Comparison of ENCODE assay signal across 31 mouse cellular contexts in genomic region chr1:160460346-160460745, GRCm38 (mm10).
"Had no signal": no experiment of that assay in that cellular context is flagged by ENCODE, and none has a peak within 500 bp of the region (broad histone marks: within the 10 kb centered on the region; RNA-seq: fewer than 3 reads in every experiment).

No protein-coding gene starts in this region.

- H3K4me3 ChIP-seq: limb, embryonic 10.5 days; limb, embryonic 12.5 days; limb, embryonic 13.5 days; limb, embryonic 15.5 days; liver, embryonic 12.5 days; liver, embryonic 13.5 days; liver, embryonic 15.5 days; lung, embryonic 15.5 days; megakaryocyte, embryonic 14.5 days; midbrain, embryonic 10.5 days; midbrain, embryonic 12.5 days; midbrain, embryonic 13.5 days; midbrain, embryonic 15.5 days; myocyte had no signal

- H3K4me1 ChIP-seq: limb, embryonic 10.5 days; limb, embryonic 12.5 days; limb, embryonic 13.5 days; limb, embryonic 15.5 days; liver, embryonic 12.5 days; liver, embryonic 13.5 days; liver, embryonic 15.5 days; midbrain, embryonic 10.5 days; midbrain, embryonic 12.5 days; midbrain, embryonic 13.5 days; midbrain, embryonic 15.5 days had no signal

- H3K9me3 ChIP-seq: limb, embryonic 10.5 days; limb, embryonic 12.5 days; limb, embryonic 13.5 days; limb, embryonic 15.5 days; liver, embryonic 12.5 days; liver, embryonic 13.5 days; liver, embryonic 15.5 days; lung, embryonic 15.5 days; megakaryocyte, embryonic 14.5 days; midbrain, embryonic 10.5 days; midbrain, embryonic 12.5 days; midbrain, embryonic 13.5 days; midbrain, embryonic 15.5 days had no signal

- H3K36me3 ChIP-seq: limb, embryonic 10.5 days; limb, embryonic 12.5 days; limb, embryonic 13.5 days; limb, embryonic 15.5 days; liver, embryonic 12.5 days; liver, embryonic 13.5 days; liver, embryonic 15.5 days; lung, embryonic 15.5 days; midbrain, embryonic 10.5 days; midbrain, embryonic 12.5 days; midbrain, embryonic 13.5 days; midbrain, embryonic 15.5 days had no signal

- H3K27ac ChIP-seq: limb, embryonic 10.5 days; limb, embryonic 12.5 days; limb, embryonic 13.5 days; limb, embryonic 15.5 days; liver, embryonic 12.5 days; liver, embryonic 13.5 days; liver, embryonic 14.5 days; liver, embryonic 15.5 days; lung, embryonic 15.5 days; macrophage; midbrain, embryonic 10.5 days; midbrain, embryonic 12.5 days; midbrain, embryonic 13.5 days; midbrain, embryonic 15.5 days had no signal

- DNase-seq: left cerebral cortex, postnatal 4 days; liver; liver, embryonic 13.5 days; liver, postnatal 0 days; lung, adult 18-20 months; lung, adult 2 months; lung, embryonic 14.5 days; lung, postnatal 10 days; lung, postnatal 14 days; lung, postnatal 36 days; lung, postnatal 4 days; midbrain, embryonic 14.5 days had no signal

- H3K4me2 ChIP-seq: limb, embryonic 12.5 days; limb, embryonic 13.5 days; limb, embryonic 15.5 days; liver, embryonic 11.5 days; liver, embryonic 12.5 days; liver, embryonic 13.5 days; liver, embryonic 15.5 days; lung, embryonic 14.5 days; lung, embryonic 15.5 days; midbrain, embryonic 11.5 days; midbrain, embryonic 12.5 days; midbrain, embryonic 13.5 days; midbrain, embryonic 15.5 days had no signal

- H3K27me3 ChIP-seq: limb, embryonic 12.5 days; limb, embryonic 13.5 days; limb, embryonic 15.5 days; liver, embryonic 12.5 days; liver, embryonic 13.5 days; liver, embryonic 15.5 days; lung, embryonic 15.5 days; megakaryocyte, embryonic 14.5 days; midbrain, embryonic 12.5 days; midbrain, embryonic 13.5 days; midbrain, embryonic 15.5 days had no signal

- H3K9ac ChIP-seq: limb, embryonic 12.5 days; limb, embryonic 13.5 days; limb, embryonic 15.5 days; liver, embryonic 12.5 days; liver, embryonic 13.5 days; liver, embryonic 14.5 days; liver, embryonic 15.5 days; liver, postnatal 0 days; lung, embryonic 14.5 days; lung, embryonic 15.5 days; midbrain, embryonic 12.5 days; midbrain, embryonic 13.5 days; midbrain, embryonic 15.5 days had no signal

- ATAC-seq: liver, embryonic 12.5 days; liver, postnatal 0 days; lung, postnatal 0 days; midbrain, embryonic 13.5 days; midbrain, embryonic 15.5 days; midbrain, embryonic 16.5 days had no signal
